Mouse (Mus musculus): ENCODE results near the gene Gm28048.
A peak's percentile ranks its signal among the peaks of the same experiment; 100 is the strongest.

The Gm28048 gene

DNA sequence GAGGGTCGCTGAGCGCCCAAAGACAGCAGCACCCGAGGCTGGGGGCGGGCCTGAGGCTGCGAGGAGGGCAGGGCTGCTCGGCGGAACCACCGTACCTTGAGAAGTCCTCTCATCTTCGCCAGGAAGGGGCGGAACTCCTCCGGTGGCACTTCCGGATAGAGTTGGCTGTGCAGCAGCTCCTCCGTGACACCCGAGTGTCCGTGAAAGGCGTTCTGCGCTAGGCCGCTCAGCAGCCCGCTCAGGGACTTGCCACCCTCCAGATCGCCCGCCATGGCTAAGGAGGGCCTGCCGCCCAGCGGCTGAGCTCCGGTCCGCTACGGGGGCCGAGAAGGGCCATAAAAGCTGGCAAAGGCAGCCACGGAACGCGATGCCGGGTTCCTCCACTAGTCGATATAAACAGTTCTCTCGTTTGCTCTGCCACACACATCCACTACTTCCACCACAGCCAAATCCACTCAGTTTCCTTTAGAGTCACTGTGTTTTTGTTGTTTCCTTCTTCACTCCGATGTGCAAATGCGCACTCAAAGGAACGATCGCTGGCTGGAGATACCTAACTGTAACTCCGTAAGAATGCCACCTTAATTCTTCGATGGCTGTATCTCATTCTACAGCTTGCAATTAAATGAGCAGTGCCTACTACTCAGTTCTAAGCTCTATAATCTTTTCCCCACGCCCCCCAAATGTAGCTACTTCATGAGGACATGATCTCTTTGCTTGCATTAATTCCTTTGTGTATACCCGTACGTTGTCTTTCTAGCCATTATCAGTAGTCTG, at the start of gene Gm28048, which contains the start of gene Commd1:
TSS of gene Gm28048 (minus strand) at position 107 of the 774 bp plus-strand sequence.
TSS of gene Commd1 (minus strand) at position 399 of the 774 bp plus-strand sequence.
- peak; percentile 92 to 93 for DNase-seq (ENCODE audit: low spot score in 2 of 2)

DNA sequence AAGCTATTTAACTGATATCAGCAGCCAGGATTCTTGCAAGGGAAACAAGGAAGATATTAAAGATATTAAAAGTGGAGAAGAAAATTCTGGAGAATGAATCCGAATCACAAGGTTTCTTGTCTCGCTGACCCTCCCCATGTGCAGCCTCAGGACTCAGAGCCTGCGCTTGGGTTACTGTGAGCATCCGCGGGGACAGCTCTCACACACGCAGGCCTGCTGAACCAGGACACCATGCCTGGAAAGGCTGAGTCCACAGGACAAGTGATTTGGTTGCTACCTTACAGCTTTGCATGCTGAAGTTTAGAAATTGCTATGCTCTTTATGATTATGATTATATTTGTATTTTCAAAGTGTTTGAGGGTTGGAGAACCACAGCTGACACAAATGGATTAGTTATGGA, 47.5 kb upstream of the Gm28048 start:
- no peak for DNase-seq (ENCODE audit: low spot score in 2 of 2)

DNA sequence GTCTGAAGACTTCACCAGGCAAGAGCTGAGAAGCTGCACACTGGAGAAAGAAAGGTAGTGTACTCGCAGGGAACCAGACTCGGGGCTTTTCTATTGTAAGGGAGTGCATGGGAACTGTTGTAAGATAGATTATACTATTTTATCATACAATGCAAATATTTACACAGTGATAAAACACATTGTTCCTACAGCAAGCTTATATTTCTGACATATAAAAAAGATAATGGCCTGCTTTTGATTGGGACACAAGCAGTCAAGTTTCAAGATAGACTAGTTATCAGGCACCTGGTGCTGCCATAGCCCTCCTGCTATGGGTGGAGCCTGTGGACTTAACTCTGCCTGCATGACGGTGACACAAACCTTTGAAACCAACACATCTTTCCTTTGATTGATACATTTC, 47.1 kb upstream of the Gm28048 start:
- DNase-seq (ENCODE audit: low spot score in 2 of 2) = no peak

DNA sequence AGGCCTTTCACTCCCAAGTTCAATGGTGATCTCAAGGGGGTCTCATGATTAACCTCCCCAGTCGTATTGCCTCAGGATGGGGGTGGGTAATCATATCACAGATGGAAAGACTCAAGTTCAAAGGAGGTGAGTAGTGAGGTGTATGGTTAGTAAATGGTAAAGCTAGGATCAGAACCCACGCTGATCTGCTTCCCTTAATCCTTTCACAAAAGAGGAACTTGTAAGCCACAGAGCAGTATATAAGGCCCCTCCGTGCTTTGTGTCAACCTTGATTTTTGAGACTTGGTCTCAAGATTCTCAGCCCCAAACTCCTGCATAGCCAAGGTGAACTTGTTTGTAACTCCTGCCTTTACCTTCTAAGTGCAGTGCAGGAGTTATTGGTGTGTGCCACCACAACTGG, 42.3 kb upstream of the Gm28048 start:
- no peak for DNase-seq (ENCODE audit: low spot score in 2 of 2)

DNA sequence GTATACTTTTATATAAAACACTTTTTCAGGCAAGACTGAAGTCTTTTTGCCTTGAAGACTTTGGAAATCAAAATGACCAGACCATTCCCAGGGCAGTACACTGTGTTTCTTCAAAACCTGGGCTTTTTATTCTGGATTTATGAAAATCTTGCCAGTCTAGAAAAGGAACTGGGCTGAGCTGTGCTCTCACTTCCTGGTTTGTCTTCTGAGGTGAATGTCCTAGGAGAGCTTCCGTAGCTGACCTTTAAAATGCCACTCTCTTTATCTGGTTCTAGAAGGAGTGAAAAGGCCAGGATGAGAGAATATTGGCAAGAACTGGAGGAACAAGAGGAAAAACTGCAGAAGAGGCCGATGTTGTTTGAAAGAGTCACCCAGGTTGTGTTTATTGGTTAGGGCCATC, 41.3 kb upstream of the Gm28048 start:
- DNase-seq (ENCODE audit: low spot score in 2 of 2) = no peak

DNA sequence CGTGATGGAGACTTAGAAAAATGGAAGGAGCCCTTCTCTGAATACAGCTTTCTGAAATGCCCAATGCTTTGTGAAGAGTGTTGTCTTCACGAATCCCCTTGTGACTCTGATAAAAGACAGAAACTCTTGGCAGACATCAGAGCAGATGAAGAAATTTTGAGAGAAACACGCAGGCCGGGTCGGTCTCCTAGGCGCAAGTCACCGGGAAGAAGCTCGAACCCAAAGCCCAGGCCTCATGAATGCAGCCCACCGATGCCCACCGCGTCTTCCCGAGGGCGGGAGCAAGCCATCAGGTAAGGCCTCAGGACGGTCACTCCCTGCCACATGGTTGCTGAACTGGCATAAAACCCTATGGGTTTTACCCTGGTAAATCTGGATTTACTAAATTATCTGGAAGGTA, 39.0 kb upstream of the Gm28048 start:
- no peak for DNase-seq (ENCODE audit: low spot score in 2 of 2)

DNA sequence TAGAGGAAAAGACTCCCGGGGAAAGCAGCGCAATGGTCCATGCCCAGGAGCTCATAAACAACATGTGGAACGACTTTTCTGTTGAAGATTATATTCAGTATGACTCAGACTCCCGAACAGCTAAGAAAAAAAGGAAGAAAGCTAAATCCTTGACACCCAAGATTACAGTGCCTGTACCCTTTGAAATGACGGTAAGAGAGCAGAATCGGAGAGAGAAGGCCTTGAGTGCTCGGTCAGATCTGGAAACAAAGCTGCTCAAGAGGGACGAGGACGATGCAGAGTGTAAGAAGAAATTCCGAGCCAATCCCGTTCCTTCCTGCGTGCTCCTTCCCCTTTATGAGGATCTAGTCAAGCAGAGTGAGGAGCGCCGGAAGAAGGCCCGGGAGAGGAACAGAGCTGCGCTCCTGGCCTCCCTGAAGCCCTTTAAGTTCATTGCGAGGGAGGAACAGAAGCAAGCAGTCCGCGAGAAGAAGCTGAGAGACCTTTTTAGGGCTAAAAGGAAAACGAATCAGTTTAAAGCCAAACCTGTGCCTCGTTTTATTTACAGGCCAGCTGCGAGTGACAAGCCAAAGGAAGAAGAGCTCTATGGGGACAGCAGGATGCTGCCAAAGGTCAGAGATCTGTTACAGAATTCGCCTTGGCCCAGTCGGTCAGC, 38.4 kb upstream of the Gm28048 start:
- DNase-seq (ENCODE audit: low spot score in 2 of 2) = no peak

DNA sequence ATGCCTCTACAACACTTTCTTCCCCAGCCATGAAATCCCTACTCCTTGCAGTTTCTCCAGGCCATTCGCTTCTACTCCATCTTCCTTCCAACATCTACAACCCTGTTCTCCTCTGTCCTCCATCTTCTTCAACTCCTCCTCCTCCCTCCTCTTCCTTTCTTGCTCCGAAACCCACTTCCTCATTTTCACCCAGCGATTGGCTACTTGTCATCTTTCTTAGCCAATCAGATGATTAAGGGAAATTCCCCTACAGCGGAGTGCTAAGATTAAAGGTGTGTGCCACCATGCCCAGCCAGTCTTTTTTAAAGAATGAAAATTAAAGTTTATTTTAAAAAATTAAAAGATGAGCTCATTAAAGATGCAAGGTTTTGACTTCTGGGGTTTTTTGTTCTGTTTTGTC, 36.1 kb upstream of the Gm28048 start:
- DNase-seq (ENCODE audit: low spot score in 2 of 2) = no peak

DNA sequence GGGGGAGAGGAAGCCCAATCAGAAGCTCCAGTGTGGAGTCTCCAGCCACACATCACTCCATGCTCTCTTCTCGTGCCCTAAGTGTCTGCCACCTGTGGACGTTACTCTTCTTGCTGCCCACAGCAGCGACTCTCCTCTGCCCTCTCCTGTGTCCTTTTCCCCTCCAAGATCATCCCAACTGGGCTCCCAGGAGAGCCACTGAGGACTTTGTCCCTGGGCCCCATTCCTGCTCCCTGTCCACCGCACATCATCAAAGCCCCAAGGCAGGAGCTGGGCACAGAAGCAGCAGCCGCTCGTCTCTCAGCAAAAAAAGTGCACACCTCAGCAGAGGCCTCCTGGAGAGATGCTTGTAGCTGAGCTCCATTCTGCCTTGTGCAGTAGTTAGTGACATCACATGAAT, 33.1 kb upstream of the Gm28048 start:
- DNase-seq (ENCODE audit: low spot score in 2 of 2) = no peak

DNA sequence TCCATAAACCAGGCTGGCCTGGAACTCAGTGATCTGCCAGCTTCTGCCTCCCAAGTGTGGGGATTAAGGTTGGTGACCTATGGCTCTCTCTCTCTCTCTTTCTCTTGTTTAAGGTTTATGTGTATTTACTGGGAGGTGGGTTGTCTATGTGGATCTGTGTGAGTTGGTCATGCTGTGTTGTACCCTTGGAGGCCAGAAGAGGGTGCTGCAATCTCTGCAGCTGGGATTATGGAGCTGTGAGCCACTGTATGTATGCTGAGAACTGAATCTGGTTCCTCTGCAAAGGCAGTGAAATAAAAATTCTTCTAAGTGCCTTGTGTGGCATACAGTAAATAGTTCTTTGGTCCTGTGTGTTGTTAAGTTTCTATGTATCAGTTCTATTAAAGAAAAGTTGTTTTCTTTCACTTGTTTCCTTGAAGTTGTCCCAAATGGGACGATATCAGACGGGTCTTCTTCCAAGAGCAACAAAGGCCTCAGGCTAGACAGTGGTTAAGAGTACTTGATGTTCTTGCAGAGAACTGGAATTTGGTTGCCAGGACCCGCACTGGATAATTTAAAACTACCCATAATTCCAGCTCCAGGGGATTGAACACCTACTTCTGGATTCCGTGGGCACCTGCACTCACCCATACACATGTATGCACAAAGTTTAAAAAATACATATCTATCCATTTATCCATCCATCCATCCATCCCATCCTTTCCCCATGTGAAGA, 31.8 kb upstream of the Gm28048 start:
- DNase-seq (ENCODE audit: low spot score in 2 of 2) = no peak

DNA sequence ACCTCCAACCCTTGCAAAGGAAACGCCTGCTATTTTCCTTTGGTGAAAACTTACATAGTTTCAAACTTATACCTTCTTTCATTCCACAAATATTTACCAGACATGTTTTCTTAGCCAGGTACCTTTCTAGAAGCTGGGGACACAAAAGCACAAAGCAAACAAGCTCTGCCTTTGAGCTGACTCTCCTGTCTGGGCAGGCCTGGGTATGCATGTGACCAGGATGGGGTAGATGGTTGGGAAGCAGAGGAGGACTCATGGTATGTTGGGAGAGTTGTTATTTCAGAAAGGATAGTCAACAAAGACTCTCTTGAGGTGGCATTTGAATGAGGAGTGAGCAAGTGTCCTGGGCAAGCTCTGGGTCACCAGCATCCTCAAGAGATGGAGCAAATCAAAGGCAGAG, 31.2 kb upstream of the Gm28048 start:
- no peak for DNase-seq (ENCODE audit: low spot score in 2 of 2)

DNA sequence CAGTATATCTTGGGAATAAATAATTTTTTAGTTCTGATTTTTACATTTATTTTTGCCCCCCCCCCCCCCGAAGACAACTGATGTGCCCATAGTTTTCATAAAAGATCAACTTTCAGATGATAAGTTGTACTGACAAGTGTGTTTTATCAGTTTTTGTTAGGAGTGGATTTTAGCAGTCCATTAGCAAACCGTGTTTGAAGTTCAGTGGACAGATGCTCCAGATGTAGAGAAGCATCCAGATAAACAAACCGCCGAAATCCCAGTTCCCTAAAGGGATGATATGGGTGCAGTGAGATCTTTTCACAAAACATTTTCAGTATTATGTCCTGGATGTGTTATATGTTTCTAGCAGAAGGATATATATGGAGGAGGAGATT, 26.9 kb upstream of the Gm28048 start:
- no peak for DNase-seq (ENCODE audit: low spot score in 2 of 2)

DNA sequence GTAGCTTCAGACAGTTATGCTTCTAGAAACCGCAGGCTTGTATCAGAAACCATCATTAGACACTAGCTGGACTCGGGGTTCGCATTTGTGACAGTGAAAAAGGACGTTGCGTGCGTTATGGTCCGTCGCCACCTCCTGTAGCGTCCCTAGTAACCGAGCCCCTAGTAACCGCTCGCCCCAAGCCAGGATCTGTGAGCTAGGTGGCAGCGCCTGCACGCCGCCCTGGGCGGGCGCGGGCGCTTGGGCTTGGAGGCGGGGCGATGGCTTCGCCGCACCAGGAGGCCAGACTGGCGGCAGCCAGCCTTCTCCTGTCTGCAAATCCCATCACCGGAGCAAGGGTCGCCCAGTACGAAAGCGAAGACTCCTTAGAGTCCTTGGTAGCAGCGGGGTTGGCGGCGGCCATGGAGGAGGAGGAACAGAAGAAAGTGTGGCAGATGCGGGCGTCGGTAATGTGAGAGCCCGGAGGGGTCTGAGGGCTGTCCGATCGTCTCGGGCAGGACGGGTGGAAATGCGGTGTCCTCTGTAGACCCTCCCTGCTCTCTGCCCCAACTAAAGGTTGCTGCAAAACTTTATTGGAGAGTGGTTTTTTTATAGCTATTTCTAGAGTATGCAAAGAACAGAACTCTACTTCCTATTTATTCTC, 26.4 kb upstream of the Gm28048 start:
- peak; percentile 80 to 83 for DNase-seq (ENCODE audit: low spot score in 2 of 2)

DNA sequence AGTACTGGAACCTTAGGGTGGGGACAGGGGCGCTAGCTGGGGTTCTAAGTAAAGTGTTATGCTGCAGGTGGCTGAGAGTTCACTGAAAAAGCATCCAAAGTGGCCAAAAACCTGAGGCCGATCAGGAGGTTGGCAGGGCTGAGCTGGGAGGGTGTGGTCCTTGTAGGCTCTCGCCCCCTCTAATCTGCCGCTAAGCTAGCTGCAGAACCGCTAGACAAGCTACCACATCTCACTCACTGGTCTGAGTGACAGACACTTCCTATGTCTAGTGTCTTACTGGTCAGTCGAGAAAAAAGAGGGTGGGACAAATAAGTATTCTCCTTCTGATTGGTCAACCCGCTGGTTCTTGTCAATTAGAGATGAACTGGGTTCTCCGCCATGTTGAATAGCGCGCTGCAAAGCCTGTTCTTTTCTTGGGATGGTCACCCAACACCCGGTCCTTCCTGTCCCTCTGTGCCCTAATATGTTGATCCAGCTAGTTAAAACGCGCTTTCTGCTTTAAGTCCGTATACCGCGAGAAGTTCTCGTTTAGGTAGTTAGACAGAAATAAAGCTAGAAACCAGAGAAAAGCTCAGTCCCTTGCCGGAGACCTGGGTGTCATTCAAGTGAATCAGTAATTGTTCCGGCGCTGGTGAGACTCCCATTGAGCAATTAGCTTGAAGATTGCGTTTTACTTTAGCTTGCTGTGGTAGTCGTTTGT, 25.7 kb upstream of the Gm28048 start, which contains the start of gene Fam161a:
TSS of gene Fam161a (plus strand) at position 51 of the 700 bp plus-strand sequence.
- peak; percentile 89 to 93 for DNase-seq (ENCODE audit: low spot score in 2 of 2)

DNA sequence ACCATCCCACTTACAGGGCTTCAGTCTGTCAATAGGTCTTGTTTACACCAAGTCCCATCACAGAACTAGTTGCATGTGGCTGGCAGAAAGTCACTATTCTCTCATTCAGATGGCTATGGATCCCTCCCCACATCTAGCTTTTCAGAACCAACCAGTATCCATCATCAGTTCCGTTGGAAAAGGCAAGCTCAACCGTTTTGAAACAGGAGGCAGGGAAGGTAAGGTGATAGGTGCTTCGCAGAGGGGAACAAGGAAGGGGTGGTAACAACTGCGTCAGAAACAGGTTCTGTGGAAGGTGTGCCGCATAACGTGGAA, 25.2 kb upstream of the Gm28048 start:
- no peak for DNase-seq (ENCODE audit: low spot score in 2 of 2)

DNA sequence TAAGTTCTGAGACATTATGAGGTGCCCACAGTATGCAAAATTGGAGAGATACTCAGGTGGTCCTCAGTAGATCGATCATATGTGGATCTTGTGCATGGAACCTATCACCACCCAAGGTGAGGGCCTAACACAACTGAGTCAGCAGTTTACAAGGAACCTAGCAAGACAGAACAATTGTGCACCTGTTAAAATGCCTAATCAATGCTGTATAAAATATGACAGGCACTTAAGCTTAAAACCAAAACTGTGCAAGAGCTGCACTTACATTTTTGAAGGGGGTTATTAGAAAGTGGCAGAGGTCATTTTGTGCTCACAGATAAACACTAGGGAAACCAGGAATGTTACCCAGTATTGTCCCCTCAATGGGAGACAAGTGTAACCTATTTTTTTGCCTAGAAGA, 23.4 kb upstream of the Gm28048 start:
- DNase-seq (ENCODE audit: low spot score in 2 of 2) = no peak

DNA sequence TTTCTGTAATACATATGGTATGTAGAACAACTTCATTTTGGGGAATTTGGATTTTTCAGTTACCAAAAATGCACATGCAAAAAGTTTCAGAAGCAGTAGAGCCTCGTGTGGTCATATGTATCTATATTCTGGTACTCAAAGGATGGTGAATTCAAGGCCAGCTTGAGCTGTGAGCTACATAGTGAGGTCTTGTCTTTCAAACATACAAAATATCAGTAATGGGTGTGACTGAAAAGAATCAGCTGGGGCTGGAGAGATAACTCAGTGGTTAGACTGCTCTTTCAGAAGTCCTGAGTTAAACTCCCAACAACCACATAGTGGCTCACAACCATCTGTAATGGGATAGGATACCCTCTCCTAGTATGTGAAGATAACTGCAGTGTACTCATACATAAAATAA, 16.4 kb upstream of the Gm28048 start:
- no peak for DNase-seq (ENCODE audit: low spot score in 2 of 2)

DNA sequence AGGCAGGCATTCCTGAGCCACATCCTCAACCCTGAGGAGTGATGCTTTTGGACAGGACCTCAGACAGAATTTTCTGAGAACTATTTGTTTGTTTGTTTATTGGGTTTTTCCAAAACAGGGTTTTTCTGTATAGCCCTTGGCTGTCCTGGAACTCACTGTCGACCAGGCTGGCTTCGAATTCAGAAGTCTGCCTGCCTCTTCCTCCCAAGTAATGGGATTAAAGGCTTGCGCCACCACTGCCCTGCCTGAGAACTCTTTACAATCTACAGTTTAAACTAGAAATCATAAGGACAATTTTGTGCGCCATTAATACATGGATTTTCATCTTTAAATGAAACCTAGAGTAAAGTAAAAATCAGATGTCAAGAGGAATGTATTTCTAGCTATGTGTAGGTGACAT, 13.6 kb upstream of the Gm28048 start:
- DNase-seq (ENCODE audit: low spot score in 2 of 2) = no peak

DNA sequence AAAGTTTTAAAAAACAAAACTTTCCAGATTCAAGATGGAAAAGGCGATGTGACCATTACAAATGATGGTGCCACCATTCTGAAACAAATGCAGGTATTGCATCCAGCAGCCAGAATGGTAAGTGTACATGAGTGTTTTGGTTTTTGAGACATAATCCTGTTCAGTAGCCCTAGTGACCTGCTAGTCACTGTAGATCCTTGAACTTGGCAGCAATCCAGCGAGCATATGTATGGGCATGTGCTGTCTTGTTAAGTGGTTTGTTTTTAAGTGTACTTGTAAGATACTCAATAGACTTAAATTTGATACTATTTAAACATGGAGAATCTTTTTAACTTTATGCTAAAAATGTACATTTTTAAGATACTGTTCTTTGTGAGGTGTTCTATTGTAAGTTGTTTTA, 12.4 kb upstream of the Gm28048 start:
- DNase-seq (ENCODE audit: low spot score in 2 of 2) = no peak

DNA sequence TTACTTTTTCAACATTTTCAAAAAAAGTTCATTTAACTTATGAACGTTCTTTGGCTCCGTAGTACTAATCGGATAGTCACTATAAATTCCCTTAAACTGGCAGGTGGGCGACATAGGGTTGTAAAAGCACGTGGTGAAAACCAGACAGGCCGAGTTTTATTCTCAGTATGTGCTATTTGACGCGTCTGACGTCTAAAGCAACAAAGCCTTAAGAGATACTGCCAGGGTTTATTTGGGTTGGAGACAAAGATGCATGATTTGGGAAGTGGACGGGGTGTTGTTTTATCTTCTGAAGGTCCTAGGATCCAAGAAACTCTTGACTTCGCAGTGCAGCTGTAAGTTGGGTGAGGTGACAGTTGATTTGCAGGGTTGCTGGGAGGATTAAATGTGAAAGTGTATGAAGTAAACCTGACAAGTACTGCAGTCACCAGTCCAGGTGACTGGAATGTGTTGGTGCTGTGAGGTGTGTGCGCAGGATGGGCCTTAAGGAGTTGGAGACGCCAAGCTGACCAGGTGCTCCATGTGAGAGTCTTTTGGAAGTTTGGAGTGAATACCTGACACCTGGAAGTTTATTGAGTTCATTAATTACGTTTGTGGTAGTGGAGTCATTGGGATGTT, 9.4 kb upstream of the Gm28048 start:
- DNase-seq (ENCODE audit: low spot score in 2 of 2) = no peak

DNA sequence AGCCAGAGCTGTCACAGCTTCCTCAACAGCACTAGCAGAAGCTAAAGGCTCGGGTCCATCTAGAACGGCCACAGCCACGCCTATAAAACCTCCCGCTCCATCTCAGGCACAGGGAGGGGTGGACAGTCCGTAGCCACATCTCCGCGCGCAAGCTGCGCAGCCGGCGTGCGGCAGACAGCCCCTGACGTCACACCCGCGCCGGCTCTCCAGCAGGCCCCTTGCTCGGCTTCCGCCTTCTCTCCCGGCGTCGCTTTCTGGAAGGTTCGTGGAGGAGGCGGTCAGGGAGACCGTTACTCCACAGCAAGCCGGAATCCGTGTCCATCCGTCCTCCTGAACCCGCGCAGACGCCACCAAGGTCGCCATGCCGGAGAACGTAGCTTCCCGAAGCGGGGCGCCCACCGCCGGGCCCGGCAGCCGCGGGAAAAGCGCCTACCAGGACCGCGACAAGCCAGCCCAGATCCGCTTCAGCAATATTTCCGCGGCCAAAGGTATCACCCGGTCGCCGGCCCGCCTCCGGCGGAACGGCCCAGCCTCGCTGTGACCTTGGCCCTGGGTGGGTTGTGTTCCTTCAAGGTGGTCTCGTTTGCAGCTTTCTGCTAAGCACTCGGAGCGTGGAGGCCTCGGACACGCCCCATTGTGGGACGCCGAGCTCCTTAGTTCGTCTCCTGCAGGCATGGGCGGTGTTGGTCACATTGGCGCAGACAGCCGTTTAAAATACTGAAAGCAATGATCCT, 8.7 kb upstream of the Gm28048 start, which contains the start of gene Cct4:
TSS of gene Cct4 (plus strand) at position 127 of the 734 bp plus-strand sequence.
- peak; percentile 90 to 91 for DNase-seq (ENCODE audit: low spot score in 2 of 2)
